Mouse (Mus musculus): Measurements from ENCODE around the gene Srgap2. TPM values are rescaled to one million over a fixed set of nuclear protein-coding genes. Genes with fewer than 3 reads are reported as not detected.
"Not testable (repeated sequence)": the region's sequence is repeated elsewhere in the genome, so short reads cannot be mapped to it uniquely, and the experiment has no call there.

Gene Srgap2
- polyA plus RNA-seq (2015; fragmentation: Nextera tagmentation; extraction: Ambion mirVana): 9.5 and 13.0 TPM in 2 replicates

GRCm38 (mm10) chr1:131527281-131528080, at the start of gene Srgap2, which contains the start of gene Fam72a:
Gene Srgap2, minus strand, starts transcription at chr1:131527352.
Gene Fam72a, plus strand, starts transcription at chr1:131527903.
- no peaks in the 10 kb centered on the region for H3K36me3 ChIP-seq
- under 1% methylated on average over 44 of the region's 44 CpGs for WGBS
- H3K9ac ChIP-seq: peak within 1 kb of the TSS; percentile 77
- peaks cover 24% of the 10 kb centered on the region for H3K4me1 ChIP-seq
- H3K27me3 ChIP-seq (replicated peaks): no peaks in the 10 kb centered on the region
- H3K4me3 ChIP-seq (replicated peaks): peak within 1 kb of the TSS; percentile 82
- peak within 1 kb of the TSS; percentile 97 for H3K27ac ChIP-seq
- peak; percentile 96 for ATAC-seq (ENCODE audit: insufficient read depth, low FRiP score, low read depth)
- H3K4me2 ChIP-seq: peak within 1 kb of the TSS; percentile 94
- no peaks in the 10 kb centered on the region for H3K9me3 ChIP-seq

- H3K4me3 ChIP-seq (replicated peaks): no peak overlapping the region
- WGBS: 90% methylated on average over 14 of the region's 14 CpGs
- H3K9me3 ChIP-seq: no peaks in the 10 kb centered on the region
- ATAC-seq (ENCODE audit: insufficient read depth, low FRiP score, low read depth): peak; percentile 72; the same call in 1 of the 2 replicates
- no peak overlapping the region for H3K27ac ChIP-seq
- H3K9ac ChIP-seq: no peak overlapping the region
- no peaks in the 10 kb centered on the region for H3K36me3 ChIP-seq
- H3K4me1 ChIP-seq: no peaks in the 10 kb centered on the region
- H3K4me2 ChIP-seq: no peak overlapping the region
- no peaks in the 10 kb centered on the region for H3K27me3 ChIP-seq (replicated peaks)
These were observed 46.6 kb upstream of the Srgap2 start for GRCm38 (mm10) chr1:131573721-131574120.

GRCm38 (mm10) chr1:131570391-131570790, 43.2 kb upstream of the Srgap2 start:
- no peak overlapping the region for H3K4me3 ChIP-seq (replicated peaks)
- no peaks in the 10 kb centered on the region for H3K9me3 ChIP-seq
- ATAC-seq (ENCODE audit: insufficient read depth, low FRiP score, low read depth): no peak

GRCm38 (mm10) chr1:131569721-131570120, 42.6 kb upstream of the Srgap2 start:
- Histone ChIP-seq H3K4me1 (no peaks in the 10 kb centered on the region), H3K4me2 (no peak overlapping the region), H3K27ac (no peak overlapping the region), H3K9ac (no peak overlapping the region), H3K9me3 (no peaks in the 10 kb centered on the region), H3K27me3 (replicated peaks) (no peaks in the 10 kb centered on the region), H3K4me3 (replicated peaks) (no peak overlapping the region), H3K36me3 (no peaks in the 10 kb centered on the region)
- 73% methylated on average over 6 of the region's 6 CpGs for WGBS
- no peak for ATAC-seq (ENCODE audit: insufficient read depth, low FRiP score, low read depth)

More at GRCm38 (mm10) chr1:131570391-131570790, 43.2 kb upstream of the Srgap2 start:
- no peaks in the 10 kb centered on the region for H3K27me3 ChIP-seq (replicated peaks)
- no peaks in the 10 kb centered on the region for H3K4me1 ChIP-seq
- H3K4me2 ChIP-seq: no peak overlapping the region
- 91% methylated on average over 4 of the region's 4 CpGs for WGBS
- no peak overlapping the region for H3K9ac ChIP-seq
- no peaks in the 10 kb centered on the region for H3K36me3 ChIP-seq
- H3K27ac ChIP-seq: no peak overlapping the region

- H3K27ac ChIP-seq; ATAC-seq (ENCODE audit: insufficient read depth, low FRiP score, low read depth); H3K4me2 ChIP-seq; H3K36me3 ChIP-seq; H3K27me3 ChIP-seq (replicated peaks); H3K9ac ChIP-seq; H3K4me1 ChIP-seq; H3K9me3 ChIP-seq; H3K4me3 ChIP-seq (replicated peaks): not testable (repeated sequence)
- 41% methylated on average over 11 of the region's 11 CpGs for WGBS
These were observed 38.9 kb upstream of the Srgap2 start for GRCm38 (mm10) chr1:131566056-131566455.

GRCm38 (mm10) chr1:131562081-131562480, 34.9 kb upstream of the Srgap2 start:
- ATAC-seq (ENCODE audit: insufficient read depth, low FRiP score, low read depth): no peak
- H3K4me3 ChIP-seq (replicated peaks): no peak overlapping the region

GRCm38 (mm10) chr1:131560500-131560899, 33.3 kb upstream of the Srgap2 start:
- Histone ChIP-seq H3K4me1 (no peaks in the 10 kb centered on the region), H3K36me3 (no peaks in the 10 kb centered on the region), H3K9me3 (no peaks in the 10 kb centered on the region), H3K27ac (no peak overlapping the region), H3K4me3 (replicated peaks) (no peak overlapping the region), H3K9ac (no peak overlapping the region), H3K4me2 (no peak overlapping the region), H3K27me3 (replicated peaks) (no peaks in the 10 kb centered on the region)
- ATAC-seq (ENCODE audit: insufficient read depth, low FRiP score, low read depth): no peak

More at GRCm38 (mm10) chr1:131562081-131562480, 34.9 kb upstream of the Srgap2 start:
- no peaks in the 10 kb centered on the region for H3K4me1 ChIP-seq
- H3K36me3 ChIP-seq: no peaks in the 10 kb centered on the region
- H3K4me2 ChIP-seq: no peak overlapping the region
- no peaks in the 10 kb centered on the region for H3K9me3 ChIP-seq
- no peaks in the 10 kb centered on the region for H3K27me3 ChIP-seq (replicated peaks)
- no peak overlapping the region for H3K9ac ChIP-seq
- 93% methylated on average over 2 of the region's 2 CpGs for WGBS
- no peak overlapping the region for H3K27ac ChIP-seq

DNA sequence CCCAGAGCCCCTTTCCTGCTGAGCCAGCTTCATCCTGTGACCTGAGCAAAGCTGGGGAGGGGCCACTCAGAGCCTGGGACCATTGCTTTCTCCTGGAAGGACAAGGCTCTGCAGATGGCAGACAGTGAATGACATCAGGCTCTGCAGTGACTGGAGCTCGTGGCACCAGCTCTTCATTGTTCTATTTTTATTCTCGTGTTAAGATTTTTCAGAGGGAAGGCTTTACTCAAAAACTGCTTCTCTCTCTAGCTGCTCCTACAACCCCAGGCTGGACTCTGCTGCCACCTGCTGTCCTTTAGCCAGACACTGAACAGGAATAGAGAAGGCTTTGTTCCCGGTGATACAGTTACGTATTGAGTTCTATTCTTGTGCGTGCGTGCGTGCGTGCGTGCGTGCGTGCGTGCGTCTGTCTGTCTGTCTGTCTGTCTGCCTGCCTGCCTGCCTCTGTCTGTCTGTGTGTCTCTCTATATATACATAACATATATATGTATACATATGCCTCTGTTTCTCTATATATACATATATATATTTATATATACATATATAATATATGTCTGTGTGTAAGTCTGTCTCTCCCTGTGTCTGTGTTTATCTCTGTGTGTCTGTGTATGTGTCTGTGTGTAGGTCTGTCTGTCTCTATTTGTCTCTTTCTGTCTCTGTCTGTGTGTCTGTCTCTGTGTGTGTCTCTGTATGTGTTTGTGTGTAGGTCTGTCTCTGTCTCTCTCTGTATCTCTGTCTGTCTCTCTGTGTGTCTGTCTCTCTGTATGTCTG, 28.1 kb upstream of the Srgap2 start:
- Histone ChIP-seq H3K36me3 (no peaks in the 10 kb centered on the region), H3K27ac (no peak overlapping the region), H3K9ac (no peak overlapping the region), H3K4me3 (replicated peaks) (no peak overlapping the region), H3K4me1 (no peaks in the 10 kb centered on the region), H3K27me3 (replicated peaks) (no peaks in the 10 kb centered on the region), H3K4me2 (peak overlapping the region; percentile 41), H3K9me3 (no peaks in the 10 kb centered on the region)
- ATAC-seq (ENCODE audit: insufficient read depth, low FRiP score, low read depth): peak; percentile 87
- 8% methylated on average over 13 of the region's 13 CpGs for WGBS

GRCm38 (mm10) chr1:131553428-131553827, 26.3 kb upstream of the Srgap2 start:
- H3K9me3 ChIP-seq: no peaks in the 10 kb centered on the region
- H3K4me1 ChIP-seq: 0 out of 2 replicates have a peak, but pooled peaks cover 4% of the 10 kb centered on the region
- ATAC-seq (ENCODE audit: insufficient read depth, low FRiP score, low read depth): no peak

GRCm38 (mm10) chr1:131551956-131552355, 24.8 kb upstream of the Srgap2 start:
- no peak overlapping the region for H3K9ac ChIP-seq
- WGBS: 85% methylated on average over 2 of the region's 2 CpGs
- no peak overlapping the region for H3K27ac ChIP-seq
- H3K4me3 ChIP-seq (replicated peaks): no peak overlapping the region
- no peak overlapping the region for H3K4me2 ChIP-seq
- ATAC-seq (ENCODE audit: insufficient read depth, low FRiP score, low read depth): no peak
- no peaks in the 10 kb centered on the region for H3K36me3 ChIP-seq
- H3K9me3 ChIP-seq: no peaks in the 10 kb centered on the region
- no peaks in the 10 kb centered on the region for H3K27me3 ChIP-seq (replicated peaks)
- 0 out of 2 replicates have a peak, but pooled peaks cover 4% of the 10 kb centered on the region for H3K4me1 ChIP-seq

More at GRCm38 (mm10) chr1:131553428-131553827, 26.3 kb upstream of the Srgap2 start:
- no peaks in the 10 kb centered on the region for H3K36me3 ChIP-seq
- H3K27me3 ChIP-seq (replicated peaks): no peaks in the 10 kb centered on the region
- no peak overlapping the region for H3K4me2 ChIP-seq
- no peak overlapping the region for H3K4me3 ChIP-seq (replicated peaks)
- no peak overlapping the region for H3K9ac ChIP-seq
- H3K27ac ChIP-seq: no peak overlapping the region

GRCm38 (mm10) chr1:131548494-131549365, 21.6 kb upstream of the Srgap2 start:
- 27% methylated on average over 8 of the region's 8 CpGs for WGBS
- H3K4me1 ChIP-seq: 0 out of 2 replicates have a peak, but pooled peaks cover 4% of the 10 kb centered on the region
- peak overlapping the region; percentile 21; the same call in 1 of the 2 replicates for H3K27ac ChIP-seq
- H3K36me3 ChIP-seq: no peaks in the 10 kb centered on the region
- ATAC-seq (ENCODE audit: insufficient read depth, low FRiP score, low read depth): peak; percentile 60; the same call in 1 of the 2 replicates
- no peak overlapping the region for H3K9ac ChIP-seq
- H3K9me3 ChIP-seq: no peaks in the 10 kb centered on the region
- H3K27me3 ChIP-seq (replicated peaks): no peaks in the 10 kb centered on the region
- peak overlapping the region; percentile 10; the same call in 1 of the 2 replicates for H3K4me2 ChIP-seq
- H3K4me3 ChIP-seq (replicated peaks): no peak overlapping the region

All from stomach, embryonic 15.5 days (tissue).